Mouse (Mus musculus): ENCODE data around the gene Specc1. TPM values are rescaled to one million over a fixed set of nuclear protein-coding genes. Genes with fewer than 3 reads are reported as not detected.
A peak's percentile ranks its signal among the peaks of the same experiment; 100 is the strongest.
"Not testable (repeated sequence)": the region's sequence is repeated elsewhere in the genome, so short reads cannot be mapped to it uniquely, and the experiment has no call there.

Gene Specc1
- 17.1 and 19.6 TPM in 2 replicates for total RNA-seq (2021)
- long read RNA-seq, experiment 1, partial matches to known transcripts = 0 of 5 reads
- long read RNA-seq, experiment 1, other reads (novel, unspliced or antisense) = 5 of 5 reads
- long read RNA-seq, experiment 2, partial matches to known transcripts = 1 of 9 reads
- long read RNA-seq, experiment 2, other reads (novel, unspliced or antisense) = 8 of 9 reads

GRCm38 (mm10) chr11:61956572-61957295 is at the start of gene Specc1:
TSS of gene Specc1 (plus strand) at chr11:61956763.
- peak; percentile 93 for DNase-seq

- DNase-seq = no peak
Measured at GRCm38 (mm10) chr11:61908315-61908714, 48.2 kb upstream of the Specc1 start.

- DNase-seq = no peak
Measured at GRCm38 (mm10) chr11:61919702-61920101, 36.9 kb upstream of the Specc1 start.

GRCm38 (mm10) chr11:61923309-61923708 is 33.3 kb upstream of the Specc1 start:
- DNase-seq = no peak

- DNase-seq = no peak
Measured at GRCm38 (mm10) chr11:61929323-61930097, 27.1 kb upstream of the Specc1 start.

GRCm38 (mm10) chr11:61930098-61930517 is 26.5 kb upstream of the Specc1 start, which contains the start of gene Akap10:
TSS of gene Akap10 (minus strand) at chr11:61930252.
- peak; percentile 98 for DNase-seq

GRCm38 (mm10) chr11:61930640-61931586 is 25.6 kb upstream of the Specc1 start:
- DNase-seq = peak; percentile 48

GRCm38 (mm10) chr11:61937761-61938160 is 18.8 kb upstream of the Specc1 start:
- DNase-seq = no peak

GRCm38 (mm10) chr11:61942903-61943302 is 13.7 kb upstream of the Specc1 start:
- no peak for DNase-seq

- DNase-seq = no peak
Measured at GRCm38 (mm10) chr11:61944417-61944816, 12.1 kb upstream of the Specc1 start.

- no peak for DNase-seq
Measured at GRCm38 (mm10) chr11:61946608-61947007, 10.0 kb upstream of the Specc1 start.

- DNase-seq = peak; percentile 65
Measured at GRCm38 (mm10) chr11:61949315-61949714, 7.2 kb upstream of the Specc1 start.

GRCm38 (mm10) chr11:61950632-61951031 is 5.9 kb upstream of the Specc1 start:
- DNase-seq = peak; percentile 91

- no peak for DNase-seq
Measured at GRCm38 (mm10) chr11:61955136-61955535, 1.4 kb upstream of the Specc1 start.

GRCm38 (mm10) chr11:61955951-61956350 is 612 bp upstream of the Specc1 start:
- DNase-seq = no peak

GRCm38 (mm10) chr11:61957296-61957813 is 792 bp downstream of the Specc1 start:
- DNase-seq = no peak

GRCm38 (mm10) chr11:61958706-61959105 is 2.1 kb downstream of the Specc1 start:
- DNase-seq = not testable (repeated sequence)

GRCm38 (mm10) chr11:61960096-61960495 is 3.5 kb downstream of the Specc1 start:
- DNase-seq = no peak

GRCm38 (mm10) chr11:61962684-61963083 is 6.1 kb downstream of the Specc1 start:
- DNase-seq = no peak

- DNase-seq = no peak
Measured at GRCm38 (mm10) chr11:61963193-61963592, 6.6 kb downstream of the Specc1 start.

GRCm38 (mm10) chr11:61964611-61965010 is 8.0 kb downstream of the Specc1 start:
- no peak for DNase-seq

- no peak for DNase-seq
Measured at GRCm38 (mm10) chr11:61967034-61967433, 10.5 kb downstream of the Specc1 start.

All from adrenal gland, postnatal 14 days (tissue).